Mouse (Mus musculus) spleen, embryonic (tissue): ENCODE results near the gene Ap1m1.

ENCODE experiments used
- CTCF ChIA-PET: fragments of 350-600 bp; sonication (Branson Sonifier 250); formaldehyde crosslinking; loops from one replicate; lab custom pipeline; 2022; lab: Charles Lee

The Ap1m1 gene

DNA sequence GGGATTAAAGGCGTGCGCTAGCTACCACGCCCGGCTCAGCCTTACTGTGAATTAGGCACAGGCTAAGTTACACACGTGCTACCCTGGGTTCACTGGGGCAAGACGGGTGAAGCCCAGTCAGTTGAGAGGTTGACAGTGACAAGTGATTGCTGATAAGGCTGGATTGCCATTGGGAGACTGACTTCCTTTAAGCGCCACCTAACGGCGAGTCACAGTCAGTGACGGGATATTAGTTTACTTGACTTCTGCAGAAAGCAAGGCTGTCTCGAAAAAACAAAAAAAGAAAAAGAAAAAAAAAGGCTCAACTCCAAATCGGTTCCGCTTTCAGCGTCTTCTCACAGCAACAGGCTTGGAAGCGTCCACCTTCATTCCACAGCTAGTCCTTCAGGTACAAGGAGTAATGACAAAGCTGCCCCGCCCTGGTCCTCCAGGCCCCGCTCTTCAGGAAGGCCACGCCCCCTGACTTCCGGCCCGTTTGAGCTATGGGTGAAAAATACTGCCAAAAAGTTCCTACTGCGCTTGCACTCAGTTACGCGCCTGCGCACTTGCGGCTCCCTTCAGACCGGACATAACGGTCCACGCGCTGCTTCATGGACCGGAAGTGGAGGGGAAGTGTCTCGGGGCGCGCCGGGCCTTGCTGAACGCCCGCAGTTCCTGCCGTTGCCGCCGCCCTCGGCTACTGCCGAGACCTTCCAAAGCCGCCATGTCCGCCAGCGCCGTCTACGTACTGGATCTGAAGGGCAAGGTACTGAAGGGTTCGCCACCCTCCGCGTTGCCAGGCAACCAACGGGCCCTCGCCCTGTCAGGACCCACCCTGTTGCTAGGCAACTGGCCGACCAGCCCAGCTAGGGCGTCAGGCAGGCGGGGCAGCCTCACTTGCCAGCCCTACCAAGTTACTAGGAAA, at the start of gene Ap1m1:
Gene Ap1m1 (plus strand): TSS at position 520 of the 904 bp plus-strand sequence.
- CTCF ChIA-PET, result interaction anchor here (1.3 kb wide), 1 partner anchor 65 kb away, joined by 3 read pairs; no protein-coding TSS in a partner anchor

DNA sequence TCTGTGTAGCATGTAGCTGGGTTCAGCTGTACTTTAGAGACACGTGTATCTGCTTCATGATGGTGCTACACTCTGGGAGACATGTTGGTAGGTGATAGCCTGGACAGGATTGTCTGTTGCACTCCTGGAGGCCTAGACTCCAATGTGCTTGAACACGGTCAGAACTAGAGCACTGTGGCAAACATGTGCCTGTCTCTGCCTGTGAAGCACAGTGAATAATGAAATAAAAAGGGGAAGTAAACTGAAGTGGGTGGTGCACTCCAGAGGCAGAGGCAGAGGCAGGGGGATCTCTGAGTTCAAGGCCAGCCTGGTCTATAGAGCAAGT, 49.6 kb upstream of the Ap1m1 start:
- CTCF ChIA-PET, result no interaction called here

- CTCF ChIA-PET, result interaction anchor here (0.6 kb wide), 1 partner anchor 197 kb away, joined by 3 read pairs; no protein-coding TSS in a partner anchor
These were observed 47.8 kb upstream of the Ap1m1 start for GRCm38 (mm10) chr8:72192065-72192464.

GRCm38 (mm10) chr8:72197997-72198396, 41.8 kb upstream of the Ap1m1 start:
- CTCF ChIA-PET, result no interaction called here

DNA sequence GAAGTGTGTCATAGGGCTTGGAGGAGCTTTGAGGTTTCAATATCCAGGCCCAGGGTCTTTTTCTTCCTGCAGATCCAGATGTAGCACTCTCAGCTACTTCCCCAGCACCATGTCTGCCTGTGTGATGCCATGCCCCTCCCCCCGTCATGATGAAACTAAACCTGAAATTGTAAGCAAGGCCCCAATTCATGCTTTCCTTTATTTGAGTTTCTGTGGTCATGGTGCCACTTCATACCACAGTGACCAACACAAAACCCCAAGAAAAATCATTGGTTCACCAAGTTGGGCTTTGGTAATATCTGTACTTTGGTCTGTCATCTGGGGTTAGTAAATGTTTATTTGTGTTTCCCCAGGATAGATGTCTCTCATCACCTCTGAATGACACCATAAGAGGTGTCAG, 31.2 kb upstream of the Ap1m1 start:
- CTCF ChIA-PET, result no interaction called here

- CTCF ChIA-PET, result interaction anchor here (0.7 to 1.1 kb wide), 2 partner anchors 34 to 37 kb away, joined by 3 read pairs; no protein-coding TSS in a partner anchor
These were observed 29.6 kb upstream of the Ap1m1 start for GRCm38 (mm10) chr8:72210222-72210621.

DNA sequence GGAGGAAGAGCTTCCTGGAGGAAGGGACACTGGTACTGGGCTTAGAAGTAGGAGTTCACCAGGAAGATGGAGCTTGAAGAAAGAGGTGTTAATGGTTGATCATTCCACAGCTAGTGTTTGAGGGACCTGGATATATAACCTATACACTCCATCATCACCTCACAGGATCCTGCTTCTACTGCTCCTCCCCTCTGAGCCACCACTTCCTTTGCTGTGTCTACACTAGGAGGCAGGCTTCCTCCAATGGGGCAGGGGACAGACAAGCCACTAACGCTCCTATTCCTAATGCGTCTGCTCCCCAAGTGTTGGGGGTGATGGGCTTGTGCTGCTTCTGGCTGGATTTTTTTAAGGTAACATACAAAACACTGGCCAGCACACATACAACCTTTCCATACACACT, 29.1 kb upstream of the Ap1m1 start:
- CTCF ChIA-PET, result interaction anchor here (0.7 to 1.1 kb wide), 2 partner anchors 35 to 36 kb away, joined by 3 read pairs; no protein-coding TSS in a partner anchor

DNA sequence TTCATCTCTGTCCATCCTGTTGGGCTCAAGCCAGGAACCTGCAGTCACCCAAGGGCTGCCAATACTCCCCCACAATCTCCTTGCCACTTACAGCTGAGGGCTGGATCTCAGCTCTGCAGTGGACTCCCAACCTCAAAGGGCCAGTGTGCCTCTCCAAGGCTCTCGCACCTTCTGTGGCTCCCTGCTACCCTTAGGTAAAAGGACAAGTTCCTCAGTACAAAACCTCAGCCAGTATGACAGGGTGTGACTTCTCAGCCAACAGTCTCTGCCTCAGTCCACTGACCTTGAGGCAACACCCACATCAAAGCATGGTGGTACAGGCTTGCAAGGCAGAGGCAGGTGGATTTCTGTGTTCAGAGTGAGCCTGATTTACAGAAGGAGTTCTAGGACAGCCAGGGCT, 28.0 kb upstream of the Ap1m1 start:
- CTCF ChIA-PET, result no interaction called here

DNA sequence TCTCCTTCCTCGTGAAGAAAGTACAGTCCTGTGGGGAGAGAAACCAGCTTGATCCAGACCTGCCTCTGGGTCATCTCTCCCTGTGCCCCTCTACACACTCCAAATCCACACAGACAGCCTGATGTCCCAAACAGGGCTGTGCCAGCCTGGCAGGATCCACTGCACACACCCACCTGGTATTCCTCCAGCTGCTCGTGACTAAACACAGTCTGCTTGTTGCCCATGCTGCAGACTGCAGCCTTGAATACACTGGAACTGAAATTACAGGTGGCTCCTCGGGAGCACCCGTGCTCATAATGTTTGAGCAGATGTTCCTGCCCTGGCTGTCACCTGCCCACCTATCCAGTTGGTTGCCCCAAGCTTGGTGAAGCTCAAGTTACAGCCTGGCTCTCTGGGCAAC, 27.1 kb upstream of the Ap1m1 start, which contains the start of gene Cib3:
Gene Cib3 (minus strand): TSS at position 87 of the 400 bp plus-strand sequence.
- CTCF ChIA-PET, result no interaction called here

GRCm38 (mm10) chr8:72213536-72213935, 26.3 kb upstream of the Ap1m1 start, which contains the start of gene Gm11034:
Gm11034 (minus strand) TSS chr8:72213636.
- CTCF ChIA-PET, result interaction anchor here (0.5 kb wide), 1 partner anchor 125 kb away, joined by 4 read pairs; no protein-coding TSS in a partner anchor

GRCm38 (mm10) chr8:72215060-72215459, 24.8 kb upstream of the Ap1m1 start:
- CTCF ChIA-PET, result no interaction called here

- CTCF ChIA-PET, result interaction anchor here (0.6 to 0.7 kb wide), 2 partner anchors 217 to 439 kb away, joined by 3 read pairs; no protein-coding TSS in a partner anchor
These were observed 23.9 kb upstream of the Ap1m1 start for GRCm38 (mm10) chr8:72215871-72216270.

DNA sequence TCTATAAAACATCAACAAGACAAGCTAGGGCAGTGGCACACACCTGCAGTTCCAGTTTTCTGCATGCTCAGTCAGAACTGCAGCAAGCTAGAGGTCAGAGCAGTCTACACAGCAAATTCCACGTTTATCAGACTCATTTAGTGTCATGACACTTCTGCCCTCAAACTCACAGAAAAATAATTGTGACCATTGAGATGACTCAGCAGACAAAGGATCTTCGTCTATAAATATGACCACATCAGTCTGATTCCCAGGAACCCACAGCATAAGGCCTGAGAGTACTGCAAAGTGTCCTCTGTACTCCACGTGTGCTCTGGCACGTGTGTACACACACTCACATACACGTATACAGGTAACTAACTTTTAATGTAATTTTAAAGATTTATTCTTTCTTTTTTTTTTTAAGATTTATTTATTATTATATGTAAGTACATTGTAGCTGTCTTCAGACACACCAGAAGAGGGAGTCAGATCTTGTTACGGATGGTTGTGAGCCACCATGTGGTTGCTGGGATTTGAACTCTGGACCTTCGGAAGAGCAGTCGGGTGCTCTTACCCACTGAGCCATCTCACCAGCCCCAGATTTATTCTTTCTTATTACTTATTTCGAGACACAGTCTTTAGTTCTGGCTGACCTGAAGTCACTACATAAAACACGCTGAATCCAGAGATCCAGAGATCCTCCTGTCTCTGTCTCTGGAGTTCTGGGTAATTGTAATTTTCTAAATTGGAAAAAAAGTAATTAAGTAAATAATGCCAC, 20.9 kb upstream of the Ap1m1 start:
- CTCF ChIA-PET, result interaction anchor here (0.6 kb wide), 1 partner anchor 32 kb away, joined by 6 read pairs; no protein-coding TSS in a partner anchor

DNA sequence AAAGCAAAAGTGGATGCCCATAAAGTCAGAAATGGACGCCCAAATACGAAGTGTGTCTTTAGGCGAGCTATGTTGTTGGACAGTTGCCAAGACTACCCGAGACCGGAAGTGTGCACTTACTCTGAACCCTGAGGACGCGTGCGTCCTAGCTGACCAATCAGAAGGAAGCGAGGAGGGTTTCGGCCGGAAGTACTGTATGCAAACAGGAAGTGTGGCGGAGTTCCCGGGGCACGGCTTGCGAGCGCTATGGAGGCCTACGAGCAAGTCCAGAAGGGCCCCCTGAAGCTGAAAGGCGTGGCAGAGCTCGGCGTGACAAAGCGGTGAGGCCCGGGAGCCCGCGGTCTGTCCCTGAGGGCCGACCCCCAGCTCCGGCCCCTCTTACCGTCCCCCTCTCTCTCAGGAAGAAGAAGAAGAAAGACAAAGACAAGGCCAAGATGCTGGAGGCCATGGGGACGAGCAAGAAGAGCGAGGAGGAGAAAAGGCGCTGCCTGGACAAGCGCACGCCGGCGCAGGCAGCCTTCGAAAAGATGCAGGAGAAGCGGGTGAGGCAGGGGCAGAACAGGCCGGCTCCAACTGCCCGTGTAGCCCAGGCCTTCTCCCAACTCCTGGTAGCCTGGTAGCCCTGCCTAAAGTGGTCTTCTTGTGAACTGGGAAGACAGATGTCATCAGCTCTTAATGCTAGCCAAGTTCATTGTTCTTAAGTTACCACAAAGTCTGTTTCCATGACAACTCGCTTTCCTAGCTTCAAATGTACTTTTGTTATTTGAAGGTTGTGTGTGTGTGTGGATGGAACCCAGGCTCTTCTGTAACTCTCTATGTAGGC, 20.1 kb upstream of the Ap1m1 start, which contains the start of gene Fam32a:
Gene Fam32a (plus strand): TSS at position 190 of the 823 bp plus-strand sequence.
- CTCF ChIA-PET, result interaction anchor here (0.6 kb wide), 1 partner anchor 33 kb away, joined by 6 read pairs; no protein-coding TSS in a partner anchor

GRCm38 (mm10) chr8:72220758-72221157, 19.1 kb upstream of the Ap1m1 start:
- CTCF ChIA-PET, result no interaction called here

- CTCF ChIA-PET, result interaction anchor here (0.6 kb wide), 1 partner anchor 129 kb away, joined by 3 read pairs; no protein-coding TSS in a partner anchor
These were observed 17.2 kb upstream of the Ap1m1 start for GRCm38 (mm10) chr8:72222656-72223055.

DNA sequence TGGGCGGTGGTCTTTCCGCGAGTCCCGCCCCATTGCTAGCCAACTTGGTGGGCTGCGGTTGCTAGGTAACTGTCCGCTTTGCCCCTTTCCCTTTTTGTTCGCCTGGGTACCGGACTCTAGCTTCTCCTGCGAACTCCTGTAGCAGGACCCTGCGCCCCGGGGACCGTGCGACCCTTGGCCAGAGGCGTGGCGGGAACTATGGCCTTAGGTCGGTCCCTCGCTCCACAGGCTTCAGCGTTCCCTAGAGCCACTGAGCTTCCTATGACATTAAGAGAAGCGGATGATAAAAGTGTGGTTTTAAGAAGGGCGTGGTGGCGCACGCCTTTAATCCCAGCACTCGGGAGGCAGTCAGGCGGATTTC, 565 bp downstream of the Ap1m1 start:
- CTCF ChIA-PET, result no interaction called here

- CTCF ChIA-PET, result interaction anchor here (0.6 kb wide), 1 partner anchor 74 kb away, joined by 3 read pairs; no protein-coding TSS in a partner anchor
These were observed 1.1 kb downstream of the Ap1m1 start for GRCm38 (mm10) chr8:72240951-72241350.

DNA sequence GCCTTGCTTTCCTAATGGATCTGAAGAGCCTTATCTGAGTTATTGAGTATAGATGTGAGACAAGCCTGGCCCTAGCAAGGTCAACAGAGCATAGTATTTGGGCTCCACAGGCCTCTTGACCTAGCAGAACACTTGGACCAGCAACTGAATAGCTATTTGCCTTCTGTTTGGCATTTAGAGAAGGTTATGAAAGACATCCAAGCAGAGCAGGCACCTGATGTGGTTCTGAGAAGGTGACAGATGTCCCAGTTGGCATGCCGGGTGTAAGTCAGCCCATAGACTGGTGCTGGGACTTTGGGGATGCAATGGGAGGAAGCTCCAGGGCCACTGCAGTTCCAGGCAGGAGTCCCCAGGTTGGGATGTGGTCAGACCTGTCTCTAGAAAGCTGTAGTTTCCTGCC, 2.4 kb downstream of the Ap1m1 start:
- CTCF ChIA-PET, result interaction anchor here (0.6 kb wide), 2 partner anchors 31 to 62 kb away, joined by 3 to 4 read pairs; no protein-coding TSS in a partner anchor

DNA sequence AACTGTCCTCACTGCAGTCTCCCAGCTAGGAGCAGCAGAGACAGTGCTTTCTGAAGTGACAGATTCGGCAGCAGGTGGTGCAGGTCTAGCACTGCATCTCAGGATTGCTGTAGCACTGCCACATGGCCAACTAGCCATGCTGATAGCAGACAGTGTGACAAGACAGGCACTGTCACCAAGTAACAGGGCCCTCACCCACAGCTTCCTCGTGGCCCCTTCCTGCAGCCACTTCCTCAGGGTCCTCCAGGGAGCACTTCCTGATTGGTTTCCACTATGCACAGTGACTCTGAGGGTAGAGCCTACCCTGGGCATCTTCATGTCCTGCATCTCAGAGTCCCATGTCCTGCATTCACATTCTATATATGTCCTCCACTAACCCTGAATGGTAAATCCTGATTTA, 4.8 kb downstream of the Ap1m1 start:
- CTCF ChIA-PET, result no interaction called here
